8 mouse cellular contexts compared by ENCODE assay signal in genomic region chr1:161071272-161071620, GRCm38 (mm10). TPM values are rescaled to one million over a fixed set of nuclear protein-coding genes. Genes with fewer than 3 reads are reported as not detected.
DNase-seq lines count a peak whose midpoint lies in the region; ATAC-seq and TF ChIP-seq lines count a peak whose summit lies in the region.

No protein-coding gene starts in this region.

- no peaks in the 10 kb centered on the region for H3K27me3 ChIP-seq in heart, adult 2 months (ENCODE audit: control insufficient read depth, insufficient read depth, low read length)
- H3K27me3 ChIP-seq in CH12.LX (replicated peaks) = no peaks in the 10 kb centered on the region
- H3K27me3 ChIP-seq in forebrain, postnatal 0 days (ENCODE audit: insufficient read depth, low read length) = no peaks in the 10 kb centered on the region

- TF ChIP-seq CTCF in heart, adult 2 months (IDR thresholded peaks at IDR 0.05) = no peak
- TF ChIP-seq CTCF in CH12.LX (conservative IDR thresholded peaks at IDR 0.05 in 1 of 2, IDR thresholded peaks at IDR 0.05 in 1 of 2; ENCODE audit: low read depth in 2 of 2, low read length in 2 of 2) = no peak
- no peak for TF ChIP-seq CTCF in forebrain, postnatal 0 days (IDR thresholded peaks at IDR 0.05; ENCODE audit: low read depth)

- intact Hi-C loops in heart, adult 2 months (cut with DNase I) = loop anchor here (2.0 kb wide), 2 partner anchors 36 to 60 kb away; partner anchors contain the start of genes Klhl20 and Zbtb37

- H3K27ac ChIP-seq in heart, adult 2 months = peak overlapping the region; percentile 58
- H3K27ac ChIP-seq in CH12.LX (ENCODE audit: insufficient read depth, low read depth) = peak overlapping the region; percentile 0
- no peak overlapping the region for H3K27ac ChIP-seq in forebrain, postnatal 0 days (ENCODE audit: low read depth, low read length)
- peak overlapping the region; percentile 78 for H3K27ac ChIP-seq in macrophage

- peak overlapping the region; percentile 92 for H3K4me3 ChIP-seq in heart, adult 2 months
- H3K4me3 ChIP-seq in CH12.LX (replicated peaks in 1 of 3; ENCODE audit: low read depth in 2 of 3, low read length in 2 of 3, poor library complexity in 1 of 3) = peak overlapping the region; percentile 84 to 96 (median 86)
- H3K4me3 ChIP-seq in forebrain, postnatal 0 days (ENCODE audit: low read depth, low read length) = peak overlapping the region; percentile 63
- H3K4me3 ChIP-seq in macrophage (ENCODE audit: inconsistent target) = peak overlapping the region; percentile 99

- peak overlapping the region; percentile 98 for H3K4me2 ChIP-seq in CH12.LX (ENCODE audit: insufficient read depth, low read depth, poor library complexity, severe bottlenecking)
- H3K4me2 ChIP-seq in forebrain, postnatal 0 days (ENCODE audit: low read depth) = peak overlapping the region; percentile 62

- no peak for TF ChIP-seq POLR2A in heart, adult 2 months (IDR thresholded peaks at IDR 0.05; ENCODE audit: insufficient read depth, low read depth, low read length)
- TF ChIP-seq POLR2A in CH12.LX (IDR thresholded peaks at IDR 0.05; ENCODE audit: low read depth, low read length) = no peak

- H3K36me3 ChIP-seq in heart, adult 2 months (ENCODE audit: control insufficient read depth, insufficient read depth, low read length) = no peaks in the 10 kb centered on the region
- H3K36me3 ChIP-seq in CH12.LX (replicated peaks in 1 of 2; ENCODE audit: control insufficient read depth in 1 of 2, insufficient read depth in 1 of 2, low read length in 1 of 2) (peaks cover 2 to 18% of the 10 kb centered on the region in 2 experiments), macrophage (ENCODE audit: inconsistent target) (no peaks in the 10 kb centered on the region)
- no peaks in the 10 kb centered on the region for H3K36me3 ChIP-seq in forebrain, postnatal 0 days (ENCODE audit: insufficient read depth)

- H3K9ac ChIP-seq in heart, adult 2 months (ENCODE audit: low read depth, low read length) = peak overlapping the region; percentile 22
- H3K9ac ChIP-seq in CH12.LX (ENCODE audit: insufficient read depth, low read depth) = peak overlapping the region; percentile 44
- H3K9ac ChIP-seq in forebrain, postnatal 0 days = peak overlapping the region; percentile 40

- peaks cover 4% of the 10 kb centered on the region for H3K4me1 ChIP-seq in heart, adult 2 months (ENCODE audit: control insufficient read depth, insufficient read depth, low read length)
- peaks cover 2 to 38% of the 10 kb centered on the region in 2 experiments; a peak in 3 of 4 replicates for H3K4me1 ChIP-seq in CH12.LX (ENCODE audit: control insufficient read depth in 1 of 2, insufficient read depth in 2 of 2)
- peaks cover 13% of the 10 kb centered on the region; the same call in 1 of the 2 replicates for H3K4me1 ChIP-seq in forebrain, postnatal 0 days (ENCODE audit: insufficient read depth)

- no peaks in the 10 kb centered on the region for H3K79me2 ChIP-seq in heart, adult 2 months (replicated peaks; ENCODE audit: control insufficient read depth, insufficient read depth, low read length)
- H3K79me2 ChIP-seq in CH12.LX (replicated peaks; ENCODE audit: control insufficient read depth, extremely low read depth, insufficient read depth, poor library complexity, severe bottlenecking) (peaks cover 40% of the 10 kb centered on the region), macrophage (ENCODE audit: inconsistent target) (peaks cover 54% of the 10 kb centered on the region)

- TF ChIP-seq RAD21 in CH12.LX (IDR thresholded peaks at IDR 0.05; ENCODE audit: low read depth, low read length) = no peak

- H3K9me3 ChIP-seq in CH12.LX (replicated peaks; ENCODE audit: low read length) = no peaks in the 10 kb centered on the region
- H3K9me3 ChIP-seq in forebrain, postnatal 0 days (ENCODE audit: low read length) = no peaks in the 10 kb centered on the region

- DNase-seq in heart, adult 2 months = no peak
- DNase-seq in heart, postnatal 4 days = no peak
- DNase-seq in CH12.LX (ENCODE audit: extremely low read depth) = no peak
- no peak for DNase-seq in forebrain, postnatal 0 days
- no peak for DNase-seq in right cerebral cortex, postnatal 4 days
- DNase-seq in thymus, postnatal 14 days = no peak
- no peak for DNase-seq in spleen, postnatal 4 days (ENCODE audit: low spot score in 2 of 2)

- ATAC-seq in forebrain, postnatal 0 days = no peak

- dilution Hi-C loops in CH12.LX (cut with MboI; ENCODE audit: extremely low pct_ligation_motif_present, extremely low pct_unique_long_range_greater_than_20kb, low sequenced_read_pairs) = no loop called here

- in situ Hi-C loops in CH12.LX (cut with MboI; ENCODE audit: low pct_ligation_motif_present, low pct_unique_long_range_greater_than_20kb, low sequenced_read_pairs) = loop anchor here (25.0 kb wide), 1 partner anchor 666 kb away; no protein-coding TSS in a partner anchor

- under 1% methylated on average over 12 of the region's 12 CpGs for WGBS in heart, adult 2 months
- WGBS in forebrain, postnatal 0 days = under 1% methylated on average over 12 of the region's 12 CpGs
- 2% methylated on average over 12 of the region's 12 CpGs for WGBS in macrophage (ENCODE audit: missing documents)

- TF ChIP-seq EP300 in heart, adult 2 months (IDR thresholded peaks at IDR 0.05; ENCODE audit: insufficient read depth, low read depth, low read length) = no peak
- no peak for TF ChIP-seq EP300 in CH12.LX (IDR thresholded peaks at IDR 0.05; ENCODE audit: low read length)

TF ChIP-seq in CH12.LX, 34 proteins besides CTCF, POLR2A, EP300 and RAD21:
- TF ChIP-seq E2F4 (IDR thresholded peaks at IDR 0.05; ENCODE audit: insufficient replicate concordance, low read depth, low read length) (no peak), ZKSCAN1 (IDR thresholded peaks at IDR 0.05; ENCODE audit: borderline replicate concordance, low read depth, low read length) (no peak), ETS1 (conservative IDR thresholded peaks at IDR 0.05; ENCODE audit: low read depth, low read length) (no peak), GABPA (IDR thresholded peaks at IDR 0.05; ENCODE audit: insufficient replicate concordance, low read depth, low read length) (no peak), SMC3 (IDR thresholded peaks at IDR 0.05; ENCODE audit: low read depth, low read length) (no peak), USF1 (IDR thresholded peaks at IDR 0.05; ENCODE audit: low read depth, low read length) (no peak), ZC3H11A (IDR thresholded peaks at IDR 0.05; ENCODE audit: low read depth, low read length) (no peak), ZMIZ1 (IDR thresholded peaks at IDR 0.05; ENCODE audit: low read depth, low read length) (no peak)
TF ChIP-seq in CH12.LX: peak in this region for 0.

RNA-seq across cellular contexts. Expression of gene Cenpl, which starts 0.7 kb away (rescaled TPM):
- 1 to 10 TPM; 1.1 to 1.2 TPM for total RNA-seq in heart, adult 2 months (2021)
- polyA plus RNA-seq in heart, adult 2 months (2012; rRNA removed) = 0.41 and 1.0 TPM in 2 replicates
- total RNA-seq in heart, postnatal 4 days (2021) = 10 to 100 TPM in 1 of 2 experiments, 1 to 10 TPM in 1; 8.2 to 10.0 TPM
- total RNA-seq in CH12.LX (2012; rRNA removed) (4.6 and 5.5 TPM in 2 replicates), CH12.LX (2014; rRNA removed) (10.4 and 11.5 TPM in 2 replicates)
- polyA plus RNA-seq in CH12.LX (2012; ENCODE audit: insufficient read length, low read depth) (13.1 and 13.3 TPM in 2 replicates), macrophage (2018) (2.2 to 6.6 TPM (median 3.5 TPM) in 3 replicates)
- total RNA-seq in forebrain, postnatal 0 days (2014; rRNA removed) = 1.7 and 2.6 TPM in 2 replicates
- polyA plus RNA-seq in forebrain, postnatal 0 days (2015; fragmentation: Nextera tagmentation; extraction: Ambion mirVana) = 5.1 and 6.5 TPM in 2 replicates
- total RNA-seq in macrophage (2018; cell fraction: chromatin; rRNA removed) = 10 to 100 TPM in 13 of 26 experiments, 1 to 10 TPM in 13; 3.2 to 17.2 (median 9.8) TPM
- 1 to 10 TPM; 3.6 to 6.1 (median 4.9) TPM for total RNA-seq in macrophage (2018; cell fraction: cytosol; rRNA removed)
- total RNA-seq in macrophage (2018; cell fraction: nucleus; rRNA removed) = 10 to 100 TPM in 10 of 26 experiments, 1 to 10 TPM in 16; 5.7 to 16.0 (median 8.6) TPM

RNA-seq across cellular contexts. Expression of gene Dars2, which starts 0.8 kb away (rescaled TPM):
- total RNA-seq in heart, adult 2 months (2021) = 10 to 100 TPM; 23.0 to 25.4 TPM
- polyA plus RNA-seq in heart, adult 2 months (2012; rRNA removed) = 13.7 and 38.3 TPM in 2 replicates
- total RNA-seq in heart, postnatal 4 days (2021) = 10 to 100 TPM; 18.4 to 20.1 TPM
- 44.7 and 46.2 TPM in 2 replicates for total RNA-seq in CH12.LX (2012; rRNA removed)
- total RNA-seq in CH12.LX (2014; rRNA removed) = 64.7 and 74.0 TPM in 2 replicates
- 50.6 and 55.3 TPM in 2 replicates for polyA plus RNA-seq in CH12.LX (2012; ENCODE audit: insufficient read length, low read depth)
- total RNA-seq in forebrain, postnatal 0 days (2014; rRNA removed) = 25.8 and 27.7 TPM in 2 replicates
- polyA plus RNA-seq in forebrain, postnatal 0 days (2015; fragmentation: Nextera tagmentation; extraction: Ambion mirVana) = 28.9 and 29.3 TPM in 2 replicates
- 10 to 100 TPM in 12 of 26 experiments, 1 to 10 TPM in 14; 2.7 to 22.4 (median 9.2) TPM for total RNA-seq in macrophage (2018; cell fraction: chromatin; rRNA removed)
- 10 to 100 TPM in 9 of 26 experiments, 1 to 10 TPM in 17; 6.1 to 11.9 (median 9.2) TPM for total RNA-seq in macrophage (2018; cell fraction: cytosol; rRNA removed)
- 10 to 100 TPM in 10 of 26 experiments, 1 to 10 TPM in 16; 2.4 to 16.3 (median 8.3) TPM for total RNA-seq in macrophage (2018; cell fraction: nucleus; rRNA removed)
- 8.5 to 9.4 TPM (median 9.2 TPM) in 3 replicates for polyA plus RNA-seq in macrophage (2018)

RNA-seq across cellular contexts. Expression of gene Zbtb37, which starts 36.6 kb away (rescaled TPM):
- total RNA-seq in heart, adult 2 months (2021) = 10 to 100 TPM; 13.8 to 14.2 TPM
- polyA plus RNA-seq in heart, adult 2 months (2012; rRNA removed) = 1.8 and 3.8 TPM in 2 replicates
- total RNA-seq in heart, postnatal 4 days (2021) = 10 to 100 TPM; 17.2 to 18.3 TPM
- total RNA-seq in CH12.LX (2012; rRNA removed) (4.7 and 5.2 TPM in 2 replicates), CH12.LX (2014; rRNA removed) (3.1 and 4.5 TPM in 2 replicates)
- polyA plus RNA-seq in CH12.LX (2012; ENCODE audit: insufficient read length, low read depth) (3.6 and 4.8 TPM in 2 replicates), macrophage (2018) (2.0 to 2.4 TPM (median 2.2 TPM) in 3 replicates)
- total RNA-seq in forebrain, postnatal 0 days (2014; rRNA removed) = 19.7 and 30.2 TPM in 2 replicates
- polyA plus RNA-seq in forebrain, postnatal 0 days (2015; fragmentation: Nextera tagmentation; extraction: Ambion mirVana) = 3.7 and 7.9 TPM in 2 replicates
- 10 to 100 TPM; 12.5 to 60.8 (median 33.3) TPM for total RNA-seq in macrophage (2018; cell fraction: chromatin; rRNA removed)
- 1 to 10 TPM; 2.7 to 6.8 (median 4.1) TPM for total RNA-seq in macrophage (2018; cell fraction: cytosol; rRNA removed)
- total RNA-seq in macrophage (2018; cell fraction: nucleus; rRNA removed) = 10 to 100 TPM in 25 of 26 experiments, 1 to 10 TPM in 1; 9.2 to 50.0 (median 24.2) TPM
